Mouse (Mus musculus): ENCODE measurements around the gene Dusp9.

DNA sequence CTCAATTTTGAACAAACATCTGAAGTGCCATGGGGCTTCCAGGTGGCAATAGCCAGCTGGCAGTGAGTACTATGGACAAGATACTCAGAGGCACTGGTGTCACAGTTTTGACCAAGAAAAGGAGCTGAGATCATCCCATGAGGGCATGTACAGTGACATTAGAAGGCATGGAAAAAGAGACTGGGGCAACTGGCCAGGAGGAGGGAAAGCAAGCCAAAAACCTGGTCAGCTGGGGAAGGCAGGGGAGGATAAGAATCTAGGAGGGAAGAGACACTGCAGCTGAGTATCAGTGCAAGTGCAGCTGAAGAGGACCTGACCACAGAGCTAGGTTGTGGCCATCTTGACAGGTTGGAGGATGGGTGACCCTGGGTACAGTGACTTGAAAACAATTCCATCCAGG lies 12.2 kb upstream of the Dusp9 start:
- TF ChIP-seq CTCF (IDR thresholded peaks at IDR 0.05; ENCODE audit: low read depth, low read length) (no peak), POLR2A (IDR thresholded peaks at IDR 0.05; ENCODE audit: insufficient read depth, low read length) (no peak)
